Mouse (Mus musculus): ENCODE results near the gene Olfr239. TPM values are rescaled to one million over a fixed set of nuclear protein-coding genes. Genes with fewer than 3 reads are reported as not detected.
"Not testable (repeated sequence)": the region's sequence is repeated elsewhere in the genome, so short reads cannot be mapped to it uniquely, and the experiment has no call there.

Olfr239 gene
- polyA plus RNA-seq (2012; rRNA removed), result not detected in 2 replicates

DNA sequence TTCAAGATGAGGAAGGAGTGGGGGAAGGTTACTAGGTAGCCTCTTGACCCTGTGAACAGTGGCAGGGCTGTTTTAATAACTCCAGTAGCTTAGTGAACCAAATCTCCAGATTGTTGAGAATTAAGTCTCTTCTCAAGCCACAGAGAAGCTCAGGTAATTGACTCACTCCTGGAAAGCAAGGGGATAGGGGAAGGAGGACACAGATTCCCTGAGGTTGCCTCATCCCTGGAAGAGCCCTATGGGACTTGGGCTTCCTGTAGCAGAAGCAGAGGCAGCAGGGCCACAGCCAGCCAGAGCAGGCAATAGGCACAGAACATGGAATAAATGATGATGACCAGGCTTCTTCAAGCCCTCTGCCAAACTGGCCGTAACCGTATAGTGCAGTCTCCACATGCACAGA is at the start of gene Olfr239:
Gene Olfr239, plus strand, starts transcription at position 301 of the 400 bp plus-strand sequence.
- not testable (repeated sequence) for H3K4me3 ChIP-seq (ENCODE audit: extremely low read depth, insufficient read depth, insufficient read length); H3K4me1 ChIP-seq (ENCODE audit: control insufficient read depth, insufficient read depth, insufficient read length); H3K27me3 ChIP-seq (ENCODE audit: control insufficient read depth, insufficient read depth, low read length); H3K27ac ChIP-seq (ENCODE audit: insufficient read depth, low read length); DNase-seq (ENCODE audit: low read depth in 1 of 2, low spot score in 2 of 2); H3K36me3 ChIP-seq (ENCODE audit: control insufficient read depth, insufficient read depth, low read length)
- WGBS, result no CpG with 5 or more reads among the region's 2 CpGs

DNA sequence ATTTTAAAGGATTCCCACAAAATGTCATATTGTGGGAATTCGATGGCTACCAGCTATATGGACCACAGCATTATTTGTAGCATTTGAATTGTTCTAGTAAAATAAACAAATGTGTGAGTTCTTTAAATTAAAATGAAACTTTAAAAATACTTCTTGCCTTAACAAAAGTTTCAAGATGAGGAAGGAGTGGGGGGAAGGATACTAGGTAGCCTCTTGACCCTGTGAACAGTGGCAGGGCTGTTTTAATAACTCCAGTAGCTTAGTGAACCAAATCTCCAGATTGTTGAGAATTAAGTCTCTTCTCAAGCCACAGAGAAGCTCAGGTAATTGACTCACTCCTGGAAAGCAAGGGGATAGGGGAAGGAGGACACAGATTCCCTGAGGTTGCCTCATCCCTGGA is 23.0 kb upstream of the Olfr239 start, which contains the start of gene Olfr55:
Gene Olfr55, plus strand, starts transcription at position 301 of the 400 bp plus-strand sequence.
- WGBS, result 80% methylated on average over 1 of the region's 1 CpGs
- not testable (repeated sequence) for H3K4me1 ChIP-seq (ENCODE audit: control insufficient read depth, insufficient read depth, insufficient read length); H3K4me3 ChIP-seq (ENCODE audit: extremely low read depth, insufficient read depth, insufficient read length); H3K27me3 ChIP-seq (ENCODE audit: control insufficient read depth, insufficient read depth, low read length); H3K36me3 ChIP-seq (ENCODE audit: control insufficient read depth, insufficient read depth, low read length); H3K27ac ChIP-seq (ENCODE audit: insufficient read depth, low read length); DNase-seq (ENCODE audit: low read depth in 1 of 2, low spot score in 2 of 2)

GRCm38 (mm10) chr17:33221590-33221989 is 30.5 kb downstream of the Olfr239 start, which contains the start of gene Olfr1564:
Gene Olfr1564 (minus strand): TSS chr17:33221690.
- 88% methylated on average over 2 of the region's 2 CpGs for WGBS
- Histone ChIP-seq H3K27ac (ENCODE audit: insufficient read depth, low read length) (no peak within 1 kb of the TSS), H3K27me3 (ENCODE audit: control insufficient read depth, insufficient read depth, low read length) (no peaks in the 10 kb centered on the region)

DNA sequence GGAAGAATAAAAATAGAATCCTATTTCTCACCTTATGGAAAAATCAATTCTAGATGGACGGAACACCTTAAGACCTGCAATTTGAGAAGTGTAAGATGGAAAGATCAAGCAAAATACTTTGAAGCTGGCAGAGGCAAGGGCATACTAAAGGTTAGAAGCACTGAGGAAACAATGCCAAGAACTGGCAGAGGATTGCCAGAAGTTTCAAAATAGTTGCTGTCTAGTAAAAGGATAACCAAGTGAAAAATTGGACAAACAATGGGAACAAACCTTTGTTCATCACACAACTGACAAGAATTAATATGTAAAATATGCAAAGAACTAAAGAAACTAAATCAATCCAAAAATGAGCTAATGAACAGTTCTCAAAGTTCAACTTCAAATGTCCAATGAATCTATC is 45.5 kb downstream of the Olfr239 start:
- H3K27me3 ChIP-seq (ENCODE audit: control insufficient read depth, insufficient read depth, low read length); H3K36me3 ChIP-seq (ENCODE audit: control insufficient read depth, insufficient read depth, low read length); H3K4me3 ChIP-seq (ENCODE audit: extremely low read depth, insufficient read depth, insufficient read length); H3K27ac ChIP-seq (ENCODE audit: insufficient read depth, low read length); H3K4me1 ChIP-seq (ENCODE audit: control insufficient read depth, insufficient read depth, insufficient read length); DNase-seq (ENCODE audit: low read depth in 1 of 2, low spot score in 2 of 2): not testable (repeated sequence)
- WGBS, result 84% methylated on average over 1 of the region's 1 CpGs

More at GRCm38 (mm10) chr17:33221590-33221989, 30.5 kb downstream of the Olfr239 start, which contains the start of gene Olfr1564:
- no peaks in the 10 kb centered on the region for H3K36me3 ChIP-seq (ENCODE audit: control insufficient read depth, insufficient read depth, low read length)
- no peak for DNase-seq (ENCODE audit: low read depth in 1 of 2, low spot score in 2 of 2)
- TF ChIP-seq CTCF (IDR thresholded peaks at IDR 0.05; ENCODE audit: extremely low read depth, insufficient read depth, insufficient read length, insufficient replicate concordance), result no peak
- no peak for TF ChIP-seq POLR2A (IDR thresholded peaks at IDR 0.05; ENCODE audit: low read depth, low read length)
- H3K4me3 ChIP-seq (ENCODE audit: extremely low read depth, insufficient read depth, insufficient read length), result no peak within 1 kb of the TSS
- H3K4me1 ChIP-seq (ENCODE audit: control insufficient read depth, insufficient read depth, insufficient read length), result no peaks in the 10 kb centered on the region

Other genes starting within 250 kb of the Olfr239 start
- 35.7 and 42.7 TPM in 2 replicates for gene Cyp4f13, start 243.9 kb upstream of the Olfr239 start, polyA plus RNA-seq (2012; rRNA removed)
- 0.54 and 0.81 TPM in 2 replicates for gene Zfp472, start 225.5 kb upstream of the Olfr239 start, polyA plus RNA-seq (2012; rRNA removed)
- gene Zfp952, start 198.2 kb upstream of the Olfr239 start, polyA plus RNA-seq (2012; rRNA removed), result 2.9 TPM in 2 replicates
- gene Zfp763, start 157.9 kb upstream of the Olfr239 start, polyA plus RNA-seq (2012; rRNA removed), result 0.26 and 0.34 TPM in 2 replicates
- not detected in 2 replicates for gene 4921501E09Rik, start 123.2 kb upstream of the Olfr239 start, polyA plus RNA-seq (2012; rRNA removed)
- 0.48 and 0.69 TPM in 2 replicates for gene Zfp563, start 102.0 kb upstream of the Olfr239 start, polyA plus RNA-seq (2012; rRNA removed)
- gene Morc2b, start 51.6 kb upstream of the Olfr239 start, polyA plus RNA-seq (2012; rRNA removed), result not detected in 2 replicates
- gene Olfr55, start 22.9 kb upstream of the Olfr239 start, polyA plus RNA-seq (2012; rRNA removed), result not detected in 2 replicates
- gene Olfr1564, start 30.4 kb downstream of the Olfr239 start, polyA plus RNA-seq (2012; rRNA removed), result not detected in 2 replicates
- 0.38 and 0.44 TPM in 2 replicates for gene Zfp955a, start 63.8 kb downstream of the Olfr239 start, polyA plus RNA-seq (2012; rRNA removed)
- not detected in 2 replicates for gene Olfr63, start 73.4 kb downstream of the Olfr239 start, polyA plus RNA-seq (2012; rRNA removed)
- gene Zfp955b, start 98.2 kb downstream of the Olfr239 start, polyA plus RNA-seq (2012; rRNA removed), result 0.86 and 0.92 TPM in 2 replicates
- gene Zfp81, start 167.6 kb downstream of the Olfr239 start, polyA plus RNA-seq (2012; rRNA removed), result 0.58 and 0.78 TPM in 2 replicates
- gene Zfp101, start 203.3 kb downstream of the Olfr239 start, polyA plus RNA-seq (2012; rRNA removed), result 0.92 and 1.1 TPM in 2 replicates
- 0.06 and 0.09 TPM in 2 replicates for gene Actl9, start 241.6 kb downstream of the Olfr239 start, polyA plus RNA-seq (2012; rRNA removed)

All from spleen, adult 2 months (tissue).